Mouse (Mus musculus) heart, postnatal 0 days (tissue): ENCODE measurements around the gene Asap2.

Experiments used
- CTCF ChIP-seq: IDR thresholded peaks from 2 replicates; pipeline ENCODE4 v1.5.1; 2016; ENCODE audit warnings: antibody characterized with exemption, control low read depth, low read depth
- EP300 ChIP-seq: IDR thresholded peaks from 2 replicates; pipeline ENCODE4 v1.6.1; 2016; ENCODE audit warnings: antibody characterized with exemption, low read depth

DNA sequence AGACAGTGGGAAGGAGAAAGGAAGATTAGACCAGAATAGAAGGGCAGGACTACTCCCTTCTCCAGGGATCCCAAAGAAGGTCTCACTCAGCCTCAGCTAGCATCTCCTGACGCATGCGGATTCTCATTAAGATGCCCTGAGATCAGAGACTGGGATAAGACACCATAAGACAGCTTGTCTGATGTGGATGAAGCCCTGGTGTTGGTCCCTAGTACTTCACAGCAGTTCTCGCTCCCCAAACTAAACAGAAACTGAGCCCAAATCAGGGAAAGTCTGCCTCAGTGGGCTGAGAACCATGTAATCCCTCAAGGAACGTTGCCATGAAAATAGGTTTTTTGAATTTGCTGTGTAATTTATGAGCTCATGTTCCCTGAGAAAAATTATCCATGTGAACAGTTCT lies 136.3 kb downstream of the Asap2 start:
- TF ChIP-seq EP300 = no peak
- no peak for TF ChIP-seq CTCF
